Mouse (Mus musculus): Measurements from ENCODE around the gene Ren1.

- TF ChIP-seq CTCF (conservative IDR thresholded peaks at IDR 0.05; ENCODE audit: insufficient read depth, insufficient read length, low read depth, low read length) (no peak), POLR2A (IDR thresholded peaks at IDR 0.05; ENCODE audit: low read depth, low read length) (no peak)
Measured at GRCm38 (mm10) chr1:133400014-133400725, 49.9 kb downstream of the Ren1 start.

Measured in kidney, adult 2 months (tissue).